Mouse (Mus musculus) CH12.LX (cell line): ENCODE measurements around the gene Plekhb2.

Experiments
- CTCF ChIP-seq, 2 experiments: IDR thresholded peaks in 1 of 2; conservative IDR thresholded peaks in 1 of 2; 2 replicates each; pipeline ENCODE4 v1.5.1; 2011 to 2012; ENCODE audit warnings: low read depth in 2 of 2, low read length in 2 of 2, improper control_type of control experiment in 1 of 2, inconsistent platforms in 1 of 2, mild to moderate bottlenecking in 1 of 2, moderate library complexity in 1 of 2
- ELF1 ChIP-seq: IDR thresholded peaks from 2 replicates; pipeline ENCODE4 v1.6.1; 2014; ENCODE audit warnings: low read depth, mild to moderate bottlenecking, inconsistent platforms, low read length, improper control_type of control experiment
- POLR2A ChIP-seq: IDR thresholded peaks from 2 replicates; pipeline ENCODE4 v1.6.1; 2011; ENCODE audit warnings: low read depth, mild to moderate bottlenecking, improper control_type of control experiment, low read length
- SMC3 ChIP-seq: IDR thresholded peaks from 2 replicates; pipeline ENCODE4 v1.6.1; 2011; ENCODE audit warnings: low read depth, low read length, improper control_type of control experiment
- ZNF384 ChIP-seq: IDR thresholded peaks from 2 replicates; pipeline ENCODE4 v1.6.1; 2012; ENCODE audit warnings: low read depth, low read length, improper control_type of control experiment, inconsistent platforms

- TF ChIP-seq POLR2A (no peak), ZNF384 (no peak), ELF1 (no peak), SMC3 (no peak), CTCF (conservative IDR thresholded peaks at IDR 0.05 in 1 of 2, IDR thresholded peaks at IDR 0.05 in 1 of 2; ENCODE audit: low read depth in 2 of 2, low read length in 2 of 2) (no peak)
Observed at GRCm38 (mm10) chr1:34842389-34842861, 7.4 kb upstream of the Plekhb2 start.
